Mouse (Mus musculus) embryonic facial prominence, embryonic 15.5 days (tissue): ENCODE results near the gene Vtn. TPM values are rescaled to one million over a fixed set of nuclear protein-coding genes. Genes with fewer than 3 reads are reported as not detected.

Experiments
- ATAC-seq: fragments of 200-750 bp; cut with Nextera tagmentation; 2 replicates; pipeline ENCODE4 v1.8.0; 2017; ENCODE audit warnings: low read depth, moderate TSS enrichment; ENCODE audit not compliant: insufficient number of reproducible peaks, low FRiP score, low TSS enrichment
- H3K27ac ChIP-seq: fragments of 300-500 bp; sonication (generic); replicated peaks from 2 replicates; pipeline ENCODE4 v1.5.1; 2015; ENCODE audit warnings: mild to moderate bottlenecking, inconsistent platforms
- H3K27me3 ChIP-seq: fragments of 300-500 bp; sonication (generic); 2 replicates; pipeline ENCODE4 v1.6.1; 2015; ENCODE audit warnings: inconsistent platforms
- H3K36me3 ChIP-seq: fragments of 300-500 bp; sonication (generic); 2 replicates; pipeline ENCODE4 v1.6.1; 2015; ENCODE audit warnings: mild to moderate bottlenecking, inconsistent platforms
- H3K4me1 ChIP-seq: fragments of 300-500 bp; sonication (generic); 2 replicates; pipeline ENCODE4 v1.6.1; 2015; ENCODE audit warnings: inconsistent platforms
- H3K4me2 ChIP-seq: fragments of 300-500 bp; sonication (generic); replicated peaks from 2 replicates; pipeline ENCODE4 v1.6.1; 2015; ENCODE audit warnings: mild to moderate bottlenecking, inconsistent platforms
- H3K4me3 ChIP-seq: fragments of 300-500 bp; sonication (generic); replicated peaks from 2 replicates; pipeline ENCODE4 v1.5.1; 2015; ENCODE audit warnings: mild to moderate bottlenecking, inconsistent platforms
- H3K9ac ChIP-seq: fragments of 300-500 bp; sonication (generic); 2 replicates; pipeline ENCODE4 v1.6.1; 2015; ENCODE audit warnings: inconsistent platforms
- H3K9me3 ChIP-seq: fragments of 300-500 bp; sonication (generic); replicated peaks from 2 replicates; pipeline ENCODE4 v1.6.1; 2016; ENCODE audit warnings: inconsistent platforms
- WGBS: fragments of 180-500 bp; shearing (Covaris S2); methylation state at CpG from one replicate; pipeline ENCODE4 v1.1.7; 2015; 5-methylcytosine and 5-hydroxymethylcytosine counted together
- polyA plus RNA-seq: library from polyadenylated mRNA; unstranded; fragments of >200 nt; fragmentation: Nextera tagmentation; extraction: Ambion mirVana; gene quantifications from 2 replicates; pipeline ENCODE4 v1.2.1, GENCODE M21; 2015

The Vtn gene
- polyA plus RNA-seq, 1 experiment from 2014 or later, result 4.4 TPM

- H3K36me3 ChIP-seq, result 0 out of 2 replicates have a peak, but pooled peaks cover 3% of the 10 kb centered on the region
- no peaks in the 10 kb centered on the region for H3K27me3 ChIP-seq
- H3K4me1 ChIP-seq, result peaks cover 17% of the 10 kb centered on the region
- peak overlapping the region; percentile 96 for H3K27ac ChIP-seq
- no peak for ATAC-seq
- peak overlapping the region; percentile 84; the same call in 1 of the 2 replicates for H3K9ac ChIP-seq
- H3K9me3 ChIP-seq, result no peaks in the 10 kb centered on the region
- peak overlapping the region; percentile 75 for H3K4me3 ChIP-seq
- H3K4me2 ChIP-seq, result peak overlapping the region; percentile 88
- WGBS, result 63% methylated on average over 23 of the region's 23 CpGs
These were observed 32.5 kb upstream of the Vtn start for GRCm38 (mm10) chr11:78466242-78466912.

DNA sequence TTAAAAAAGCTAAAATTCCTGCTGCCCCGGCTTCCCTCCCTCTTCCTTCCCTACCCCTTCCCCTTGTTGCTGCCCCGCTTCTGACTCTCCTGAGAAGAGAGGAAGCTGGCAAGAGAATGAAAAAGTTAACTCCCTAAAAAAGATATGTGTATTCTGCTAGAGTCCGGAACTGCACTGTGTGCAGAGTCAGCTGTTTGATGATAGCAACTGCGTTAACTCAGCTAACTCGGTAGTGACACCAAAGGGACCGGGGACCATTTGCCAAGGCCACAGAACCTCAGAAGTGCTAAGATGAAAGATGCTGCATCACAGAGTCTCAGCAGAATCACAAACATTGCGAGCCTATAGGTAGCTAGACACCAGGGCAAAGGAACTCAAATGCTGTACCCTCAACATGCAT, 31.4 kb upstream of the Vtn start:
- no peak overlapping the region for H3K4me3 ChIP-seq
- H3K9me3 ChIP-seq, result no peaks in the 10 kb centered on the region
- no peak overlapping the region for H3K9ac ChIP-seq
- no peaks in the 10 kb centered on the region for H3K27me3 ChIP-seq
- H3K4me1 ChIP-seq, result peaks cover 17% of the 10 kb centered on the region
- H3K36me3 ChIP-seq, result 0 out of 2 replicates have a peak, but pooled peaks cover 10% of the 10 kb centered on the region
- ATAC-seq, result no peak
- H3K27ac ChIP-seq, result no peak overlapping the region
- WGBS, result 79% methylated on average over 7 of the region's 7 CpGs
- no peak overlapping the region for H3K4me2 ChIP-seq

- Histone ChIP-seq H3K4me2 (no peak overlapping the region), H3K4me1 (peaks cover 17% of the 10 kb centered on the region), H3K27ac (no peak overlapping the region), H3K9me3 (no peaks in the 10 kb centered on the region), H3K36me3 (0 out of 2 replicates have a peak, but pooled peaks cover 10% of the 10 kb centered on the region), H3K9ac (no peak overlapping the region), H3K27me3 (no peaks in the 10 kb centered on the region), H3K4me3 (no peak overlapping the region)
- no peak for ATAC-seq
- 34% methylated on average over 3 of the region's 3 CpGs for WGBS
These were observed 31.0 kb upstream of the Vtn start for GRCm38 (mm10) chr11:78467932-78468331.

DNA sequence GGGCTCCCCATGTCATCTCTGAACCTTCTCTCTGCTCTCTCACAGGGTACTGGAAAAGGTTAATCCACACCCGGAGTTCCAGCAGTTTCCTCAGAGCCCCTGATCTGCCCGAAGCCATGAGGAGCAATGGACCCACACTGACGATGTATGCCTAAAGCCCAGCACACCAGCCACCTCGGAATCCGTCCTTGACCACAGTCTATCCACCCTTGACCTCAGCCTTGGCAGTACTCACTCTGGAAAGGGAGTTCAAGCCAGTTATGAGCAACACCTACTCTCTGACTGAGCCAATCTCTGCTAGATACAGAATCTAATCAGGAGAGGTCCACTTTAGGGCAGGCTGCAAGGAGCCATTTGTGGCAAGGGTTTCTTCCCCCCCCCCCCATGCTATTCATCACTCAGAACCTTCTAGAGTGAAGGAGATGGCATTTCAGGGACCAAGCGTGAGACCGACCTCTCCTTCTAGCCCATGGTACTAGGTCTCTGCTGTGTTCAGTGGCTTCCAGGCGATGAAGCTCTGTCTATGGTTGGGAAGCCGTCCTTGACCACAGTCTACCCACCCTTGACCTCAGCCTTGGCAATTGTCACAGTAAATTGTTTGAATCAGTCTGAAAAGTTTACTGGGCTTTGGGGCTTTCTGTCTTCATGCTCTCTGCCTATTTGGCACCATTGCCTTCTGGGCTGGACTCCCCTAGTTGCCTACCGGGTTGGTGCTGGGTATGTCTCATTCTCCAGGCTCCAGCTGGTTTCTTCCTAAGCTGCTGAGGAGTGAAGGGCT, 27.4 kb upstream of the Vtn start:
- peaks cover 6% of the 10 kb centered on the region for H3K4me1 ChIP-seq
- H3K27ac ChIP-seq, result no peak overlapping the region
- H3K36me3 ChIP-seq, result 0 out of 2 replicates have a peak, but pooled peaks cover 10% of the 10 kb centered on the region
- 91% methylated on average over 10 of the region's 10 CpGs for WGBS
- no peak overlapping the region for H3K4me2 ChIP-seq
- no peak overlapping the region for H3K4me3 ChIP-seq
- H3K9me3 ChIP-seq, result no peaks in the 10 kb centered on the region
- H3K27me3 ChIP-seq, result no peaks in the 10 kb centered on the region
- no peak overlapping the region for H3K9ac ChIP-seq
- ATAC-seq, result no peak

DNA sequence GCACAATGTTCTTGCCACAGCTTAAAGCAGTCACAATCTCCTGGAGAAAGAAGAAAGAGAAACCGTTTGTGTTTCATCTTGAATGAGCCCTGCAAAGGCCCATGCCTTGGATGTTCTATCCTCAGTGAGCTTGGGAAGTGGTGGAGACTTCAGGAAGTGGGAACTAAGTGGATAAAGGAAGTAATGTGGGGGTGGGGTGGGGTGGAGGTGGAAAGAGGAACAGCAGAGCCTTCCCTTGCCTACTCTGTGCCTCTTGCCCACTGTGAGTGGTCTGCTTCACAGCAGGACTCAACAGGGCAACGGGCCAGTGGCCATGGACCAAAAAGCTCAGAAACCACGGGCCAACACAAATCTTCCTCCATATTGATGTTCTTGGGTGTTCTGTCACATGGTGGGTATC, 23.6 kb upstream of the Vtn start:
- Histone ChIP-seq H3K27me3 (no peaks in the 10 kb centered on the region), H3K4me1 (no peaks in the 10 kb centered on the region), H3K4me3 (no peak overlapping the region), H3K9me3 (no peaks in the 10 kb centered on the region), H3K27ac (no peak overlapping the region), H3K36me3 (0 out of 2 replicates have a peak, but pooled peaks cover 10% of the 10 kb centered on the region), H3K4me2 (no peak overlapping the region), H3K9ac (no peak overlapping the region)
- WGBS, result 80% methylated on average over 3 of the region's 3 CpGs
- ATAC-seq, result no peak

GRCm38 (mm10) chr11:78483639-78484038, 15.3 kb upstream of the Vtn start:
- no peaks in the 10 kb centered on the region for H3K36me3 ChIP-seq
- WGBS, result 57% methylated on average over 7 of the region's 7 CpGs

GRCm38 (mm10) chr11:78488168-78488567, 10.7 kb upstream of the Vtn start:
- no peak for ATAC-seq
- no peak overlapping the region for H3K4me2 ChIP-seq
- no peak overlapping the region for H3K4me3 ChIP-seq
- 5% methylated on average over 8 of the region's 8 CpGs for WGBS
- no peak overlapping the region for H3K27ac ChIP-seq
- peaks cover 7% of the 10 kb centered on the region for H3K4me1 ChIP-seq
- H3K27me3 ChIP-seq, result peaks cover 65% of the 10 kb centered on the region
- no peaks in the 10 kb centered on the region for H3K9me3 ChIP-seq
- H3K9ac ChIP-seq, result no peak overlapping the region
- no peaks in the 10 kb centered on the region for H3K36me3 ChIP-seq

More at GRCm38 (mm10) chr11:78483639-78484038, 15.3 kb upstream of the Vtn start:
- H3K4me3 ChIP-seq, result no peak overlapping the region
- no peak overlapping the region for H3K9ac ChIP-seq
- ATAC-seq, result no peak
- no peaks in the 10 kb centered on the region for H3K9me3 ChIP-seq
- H3K4me2 ChIP-seq, result no peak overlapping the region
- no peak overlapping the region for H3K27ac ChIP-seq
- H3K4me1 ChIP-seq, result no peaks in the 10 kb centered on the region
- H3K27me3 ChIP-seq, result peaks cover 37% of the 10 kb centered on the region

DNA sequence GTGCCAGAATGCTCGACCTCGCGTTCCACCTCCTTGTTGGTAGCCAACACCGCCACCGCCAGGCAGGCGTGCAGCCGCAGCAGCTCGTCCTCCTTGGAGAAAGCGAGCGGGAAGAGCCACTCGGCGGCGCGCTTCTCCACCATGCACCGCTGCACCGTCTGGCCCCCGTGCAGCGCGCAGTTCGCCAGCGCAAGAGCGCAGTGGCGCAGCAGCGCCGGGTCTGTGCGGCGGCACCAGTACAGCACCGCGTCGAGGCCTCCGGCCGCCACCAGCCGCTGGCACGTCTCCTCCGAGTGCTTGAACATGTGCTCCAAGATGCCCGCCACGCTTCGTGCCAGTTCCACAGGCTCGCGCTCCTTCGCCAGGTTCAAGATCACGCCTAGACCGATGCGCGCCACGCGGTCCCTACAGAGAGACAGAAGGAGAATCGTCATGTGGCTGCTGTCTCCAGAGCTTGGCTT, 8.1 kb upstream of the Vtn start:
- H3K4me1 ChIP-seq, result peaks cover 7% of the 10 kb centered on the region
- no peak overlapping the region for H3K9ac ChIP-seq
- H3K27ac ChIP-seq, result no peak overlapping the region
- ATAC-seq, result no peak; the same call in 1 of the 2 replicates
- 8% methylated on average over 48 of the region's 48 CpGs for WGBS
- H3K9me3 ChIP-seq, result no peaks in the 10 kb centered on the region
- peaks cover 78% of the 10 kb centered on the region for H3K27me3 ChIP-seq
- H3K4me3 ChIP-seq, result peak overlapping the region; percentile 29
- H3K36me3 ChIP-seq, result no peaks in the 10 kb centered on the region
- H3K4me2 ChIP-seq, result peak overlapping the region; percentile 47

DNA sequence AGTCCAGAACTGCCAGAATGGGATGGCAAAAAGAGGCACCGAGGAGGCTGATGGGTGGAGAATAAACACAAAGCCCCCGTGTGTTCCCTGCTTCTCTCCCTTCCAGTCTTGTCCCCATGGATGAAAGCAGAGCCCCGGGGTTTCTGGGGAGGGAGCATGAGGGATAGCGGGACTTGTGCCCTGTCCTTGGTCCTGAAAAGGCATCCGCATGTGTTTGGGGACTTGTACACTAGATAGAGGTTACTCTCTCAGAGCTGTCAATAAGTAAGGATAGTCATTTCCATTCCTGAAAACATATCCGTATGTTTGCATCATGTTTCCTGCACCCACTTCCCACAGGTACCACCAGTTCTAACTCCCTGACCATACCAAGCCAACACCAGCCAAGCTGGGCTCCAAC, 3.0 kb upstream of the Vtn start:
- Histone ChIP-seq H3K27me3 (peaks cover 65% of the 10 kb centered on the region), H3K9me3 (no peaks in the 10 kb centered on the region), H3K36me3 (no peaks in the 10 kb centered on the region), H3K4me1 (peaks cover 19% of the 10 kb centered on the region), H3K4me2 (no peak overlapping the region), H3K27ac (no peak overlapping the region), H3K4me3 (no peak overlapping the region), H3K9ac (no peak overlapping the region)
- WGBS, result 3% methylated on average over 6 of the region's 6 CpGs
- no peak for ATAC-seq

GRCm38 (mm10) chr11:78497071-78497541, 1.8 kb upstream of the Vtn start:
- H3K9me3 ChIP-seq, result no peaks in the 10 kb centered on the region
- peaks cover 18% of the 10 kb centered on the region for H3K4me1 ChIP-seq
- peak overlapping the region; percentile 2; the same call in 1 of the 2 replicates for H3K9ac ChIP-seq
- H3K36me3 ChIP-seq, result no peaks in the 10 kb centered on the region
- H3K27ac ChIP-seq, result 0 out of 2 replicates have a peak overlapping the region, but pooled peaks have one; percentile 44
- H3K27me3 ChIP-seq, result peaks cover 58% of the 10 kb centered on the region
- H3K4me2 ChIP-seq, result peak overlapping the region; percentile 93
- under 1% methylated on average over 44 of the region's 44 CpGs for WGBS
- ATAC-seq, result no peak
- H3K4me3 ChIP-seq, result peak overlapping the region; percentile 53
